Mouse (Mus musculus) gastrocnemius, postnatal 14 days (tissue): Measurements from ENCODE around the gene Mlx. TPM values are rescaled to one million over a fixed set of nuclear protein-coding genes. Genes with fewer than 3 reads are reported as not detected.

ENCODE experiments used
- DNase-seq: peaks from one replicate; pipeline ENCODE4 v3.0.0; 2021; ENCODE audit warnings: mixed read lengths
- intact Hi-C: fragments of 180-260 bp; cut with DNase I; formaldehyde crosslinking; loops from one replicate; pipeline ENCODE4 v1.15.1; 2025; ENCODE audit warnings: low total_unique reads
- total RNA-seq, 2 experiments: library from RNA; stranded (reverse); gene quantifications; 2 replicates each; pipeline ENCODE4 v1.2.3; 2021

Gene Mlx
- total RNA-seq, 2 experiments from 2014 or later, result 10.8 to 12.4 TPM

DNA sequence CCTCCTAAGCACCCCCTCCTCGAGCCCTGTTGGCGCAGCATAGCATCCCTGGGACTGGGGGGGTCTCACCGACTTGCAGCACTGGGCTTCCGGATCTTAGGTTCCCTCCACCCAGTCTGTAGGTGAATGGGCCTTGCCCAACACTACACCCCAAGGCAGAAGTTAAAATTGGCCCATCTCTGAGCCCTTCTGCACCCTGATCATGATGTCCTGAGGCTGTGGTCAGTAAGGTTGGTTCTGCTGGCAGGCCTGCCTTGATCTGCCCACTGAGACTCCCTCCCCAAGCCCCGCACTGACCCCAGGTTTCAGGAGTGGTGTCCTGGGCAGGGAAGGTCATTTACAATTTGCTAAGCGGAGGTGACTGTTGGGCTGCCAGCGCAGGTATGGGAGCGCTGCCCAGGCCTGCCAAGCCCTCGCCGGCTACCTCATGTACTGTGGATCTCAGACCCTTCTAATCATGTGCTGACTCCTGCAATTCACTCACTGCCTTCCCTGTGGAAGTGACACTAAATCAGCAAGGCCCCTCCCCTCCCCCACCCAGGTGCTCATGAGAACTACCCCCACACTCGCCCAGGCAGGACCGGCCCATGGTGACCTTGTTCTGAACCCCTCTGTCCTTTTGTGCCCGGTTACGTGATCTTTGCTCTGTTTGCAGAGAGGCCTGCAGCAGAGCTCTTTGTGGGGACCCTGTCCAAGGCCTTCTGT lies 24.0 kb upstream of the Mlx start:
- no peak for DNase-seq

DNA sequence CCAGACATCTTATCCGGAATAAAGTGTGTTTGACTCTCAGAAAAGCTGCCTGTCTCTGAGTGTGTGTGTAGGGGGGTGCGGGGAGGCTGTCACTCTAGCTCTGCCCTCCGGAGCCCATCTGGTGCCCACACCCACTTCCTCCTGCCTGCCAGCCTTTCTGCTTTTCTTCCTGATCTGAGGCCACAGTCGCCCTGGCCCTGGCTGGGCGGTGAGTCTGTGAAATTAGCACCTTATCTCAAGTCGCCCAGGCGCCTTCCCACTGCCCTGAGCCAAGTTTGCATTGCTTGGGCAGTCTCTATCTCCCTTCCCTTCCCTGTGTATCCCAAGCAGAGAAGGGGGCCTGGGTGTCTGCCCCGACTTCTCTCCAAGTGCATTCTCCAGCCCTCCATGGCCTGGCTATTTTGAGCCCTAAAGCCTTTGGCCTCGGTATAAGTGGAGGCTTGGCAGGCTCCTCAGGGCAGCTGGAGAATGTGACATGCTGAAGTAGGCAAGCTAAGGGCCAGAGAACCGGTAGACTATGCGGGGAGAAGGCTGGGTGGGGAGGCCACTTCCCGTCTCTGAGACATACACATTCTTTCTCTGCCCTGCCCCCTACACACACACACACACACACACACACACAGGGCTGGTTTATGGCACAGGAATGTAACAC lies 23.3 kb upstream of the Mlx start:
- intact Hi-C loops, result no loop called here

More for the DNA sequence above, 24.0 kb upstream of the Mlx start:
- intact Hi-C loops, result no loop called here

GRCm38 (mm10) chr11:101064462-101064861 lies 22.6 kb upstream of the Mlx start:
- intact Hi-C loops, result no loop called here

More for the DNA sequence above, 23.3 kb upstream of the Mlx start:
- peak; percentile 77 for DNase-seq

DNA sequence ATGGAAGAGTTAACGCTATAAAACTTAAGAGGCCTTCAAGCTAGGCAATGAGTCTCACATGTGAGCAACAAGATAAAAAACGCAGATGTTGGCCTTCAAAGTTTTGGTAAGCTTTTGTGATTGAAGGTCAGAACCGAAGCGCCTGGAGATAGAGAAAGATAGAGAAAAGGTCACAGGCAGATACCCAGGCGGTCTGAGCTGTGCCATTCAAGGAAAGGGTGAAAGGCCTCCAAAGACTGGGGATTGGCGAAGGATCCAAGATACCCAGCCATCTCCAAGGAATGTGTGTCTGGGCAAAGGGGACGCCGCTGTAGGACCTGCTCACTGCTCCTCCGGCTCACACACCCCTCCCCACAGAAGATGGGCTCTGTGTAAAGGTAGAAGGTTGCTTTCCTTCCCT lies 22.1 kb upstream of the Mlx start:
- intact Hi-C loops, result no loop called here
- DNase-seq, result no peak

More at GRCm38 (mm10) chr11:101064462-101064861, 22.6 kb upstream of the Mlx start:
- DNase-seq, result no peak

DNA sequence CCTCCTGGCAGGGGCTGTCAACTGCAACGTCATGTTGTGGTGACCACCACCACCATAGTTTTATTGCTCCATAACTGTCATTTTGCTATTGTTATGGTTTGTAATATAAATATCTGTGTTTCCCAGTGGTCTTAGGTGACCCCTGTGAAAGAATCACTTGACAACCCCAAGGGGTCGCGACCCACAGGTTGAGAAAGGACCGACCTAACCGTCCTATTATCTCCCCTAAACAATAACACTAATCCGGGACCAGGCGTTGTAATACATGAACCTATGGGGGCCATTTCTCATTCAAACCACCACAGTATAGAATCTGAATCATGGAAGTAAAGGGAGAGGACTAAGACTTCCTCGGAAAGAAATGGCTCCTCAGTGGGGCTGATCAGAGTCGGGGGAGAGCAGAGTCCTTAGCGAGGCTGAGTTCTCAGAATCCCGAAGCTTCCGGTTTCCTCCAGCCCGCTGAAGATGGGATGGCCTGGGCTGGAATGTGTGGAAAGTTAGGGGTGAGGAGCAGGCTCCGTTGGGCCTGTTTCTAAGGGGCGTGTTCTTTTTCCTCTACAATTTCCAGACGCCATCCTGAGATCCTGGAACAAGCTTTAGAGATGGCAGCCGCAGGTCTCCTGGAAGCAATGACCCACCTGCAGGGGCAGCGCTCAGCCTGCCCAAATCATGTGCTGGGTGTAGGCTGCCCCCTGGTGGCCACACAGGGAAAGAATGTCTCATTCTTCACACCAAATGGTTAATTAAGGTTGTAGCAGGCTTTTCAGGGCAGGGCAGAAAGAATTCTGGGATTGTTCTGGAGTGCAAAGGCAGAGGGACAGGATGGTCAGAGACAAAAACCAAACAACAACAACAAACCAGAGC lies 20.3 kb upstream of the Mlx start:
- peak; percentile 85 for DNase-seq
- intact Hi-C loops, result no loop called here

DNA sequence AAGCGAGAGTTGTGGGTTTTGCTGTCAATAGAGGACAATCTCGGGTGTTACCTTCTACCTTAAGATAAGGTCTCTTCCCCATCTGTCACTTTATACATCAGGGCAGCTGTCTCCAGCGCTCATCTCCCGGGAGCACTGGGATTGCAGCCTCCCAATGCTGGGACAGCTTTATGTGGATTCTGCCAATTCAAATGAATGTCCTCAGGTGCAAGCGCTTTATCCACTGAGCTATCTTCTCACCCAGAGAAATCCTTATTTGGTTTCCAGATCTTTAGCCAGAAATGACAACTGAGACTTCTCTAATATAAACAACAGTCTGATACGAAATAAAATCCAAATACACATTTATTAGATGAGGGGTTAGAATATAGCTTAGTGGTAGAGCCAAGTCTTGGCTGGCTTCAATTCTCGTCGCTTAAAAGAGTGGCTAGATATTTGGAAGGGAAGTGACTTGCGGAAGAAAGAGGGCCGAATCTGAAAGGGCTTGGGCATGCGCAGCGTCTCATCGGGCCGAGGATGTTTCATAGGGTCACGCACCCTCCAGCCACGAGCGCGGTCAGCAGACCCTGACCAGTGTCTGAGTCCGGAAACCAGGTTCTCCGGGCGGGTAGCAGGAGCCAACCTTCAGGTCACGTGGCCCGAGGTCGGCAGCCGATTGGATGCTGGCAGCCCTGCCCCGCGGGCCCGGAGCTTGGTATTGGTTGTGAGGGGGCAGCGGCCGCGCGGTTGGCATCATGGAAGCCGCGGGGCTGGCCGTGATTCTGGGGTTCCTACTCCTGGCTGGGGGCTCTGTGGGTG lies 17.5 kb upstream of the Mlx start, which contains the start of gene Naglu:
TSS of gene Naglu (plus strand) at position 622 of the 798 bp plus-strand sequence.
- peak; percentile 98 for DNase-seq

DNA sequence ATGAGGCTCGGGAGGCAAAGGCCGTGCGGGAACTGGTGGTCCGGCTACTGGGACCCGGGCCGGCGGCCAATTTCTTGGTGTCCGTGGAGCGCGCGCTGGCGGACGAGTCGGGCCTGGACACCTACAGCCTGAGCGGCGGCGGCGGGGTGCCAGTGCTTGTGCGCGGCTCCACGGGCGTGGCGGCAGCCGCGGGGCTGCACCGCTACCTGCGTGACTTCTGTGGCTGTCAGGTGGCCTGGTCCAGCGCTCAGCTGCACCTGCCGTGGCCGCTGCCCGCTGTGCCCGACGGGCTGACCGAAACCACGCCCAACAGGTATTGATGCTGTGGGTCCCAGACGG lies 16.9 kb upstream of the Mlx start:
- intact Hi-C loops, result no loop called here
- DNase-seq, result no peak

More for the DNA sequence above, 17.5 kb upstream of the Mlx start, which contains the start of gene Naglu:
- intact Hi-C loops, result no loop called here

GRCm38 (mm10) chr11:101070987-101071386 lies 16.1 kb upstream of the Mlx start:
- intact Hi-C loops, result no loop called here
- no peak for DNase-seq

DNA sequence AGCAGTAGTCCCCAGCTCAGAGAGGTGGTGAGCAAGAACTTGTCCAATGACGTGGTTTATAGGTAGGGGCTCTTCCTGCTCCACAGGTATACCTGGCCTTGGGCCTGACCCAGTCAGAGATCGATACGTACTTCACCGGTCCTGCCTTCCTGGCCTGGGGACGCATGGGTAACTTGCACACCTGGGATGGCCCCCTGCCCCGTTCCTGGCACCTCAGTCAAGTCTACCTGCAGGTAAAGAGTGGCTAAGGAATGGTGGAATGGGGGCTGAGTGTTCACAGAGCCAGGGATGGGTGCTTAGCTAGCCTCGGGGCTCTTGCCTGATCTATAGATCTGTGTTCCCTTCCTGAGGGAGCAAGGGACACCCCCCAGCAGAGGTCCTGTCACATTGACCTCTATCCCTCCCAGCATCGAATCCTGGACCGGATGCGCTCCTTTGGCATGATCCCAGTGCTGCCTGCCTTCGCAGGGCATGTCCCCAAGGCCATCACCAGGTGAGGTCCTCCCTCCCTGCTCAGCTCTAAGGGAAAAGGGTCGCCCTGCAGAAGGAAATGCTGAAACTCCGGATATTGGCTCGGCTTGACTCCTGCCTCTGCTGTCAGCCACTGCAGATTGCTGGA lies 15.2 kb upstream of the Mlx start:
- DNase-seq, result no peak
- intact Hi-C loops, result no loop called here

DNA sequence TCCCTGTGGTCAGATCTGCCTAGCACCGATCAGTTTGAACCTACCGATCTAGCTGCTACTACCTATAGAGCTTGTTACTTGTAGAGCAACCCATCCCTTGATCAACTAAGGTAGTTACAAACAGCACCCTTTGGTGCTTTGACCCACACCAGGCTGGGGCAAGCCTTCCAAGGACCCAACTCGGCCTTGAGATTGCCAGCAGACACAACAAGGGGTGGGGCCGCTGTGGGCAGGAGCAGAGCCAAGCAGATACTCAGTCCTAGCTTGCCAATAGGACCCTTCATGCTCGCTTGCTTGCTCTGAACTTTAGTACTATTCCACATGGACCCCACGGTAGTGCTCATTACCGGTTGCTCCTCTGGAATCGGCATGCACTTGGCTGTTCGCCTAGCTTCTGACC lies 9.0 kb upstream of the Mlx start, which contains the start of gene Hsd17b1:
TSS of gene Hsd17b1 (plus strand) at position 291 of the 400 bp plus-strand sequence.
- intact Hi-C loops, result no loop called here
- DNase-seq, result no peak

DNA sequence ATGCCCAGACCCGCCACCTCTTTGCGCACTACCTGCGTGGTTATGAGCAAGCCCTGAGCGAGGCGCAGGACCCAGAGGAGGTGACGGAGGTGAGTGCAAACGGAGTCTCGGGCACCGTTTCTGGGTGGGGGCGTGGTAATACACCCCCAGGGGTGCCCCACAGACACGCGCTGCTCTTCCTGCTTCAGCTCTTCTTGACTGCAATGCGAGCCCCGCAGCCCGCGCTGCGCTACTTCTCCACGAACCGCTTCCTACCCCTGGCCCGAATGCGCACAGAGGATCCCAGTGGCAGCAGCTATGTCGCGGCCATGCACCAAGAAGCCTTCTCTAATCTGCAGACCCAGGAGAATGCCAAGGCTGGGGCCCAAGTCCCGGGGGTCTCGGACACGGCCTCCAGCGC lies 7.3 kb upstream of the Mlx start:
- intact Hi-C loops, result no loop called here
- DNase-seq, result no peak

- intact Hi-C loops, result no loop called here
- no peak for DNase-seq
These were observed 6.7 kb upstream of the Mlx start for GRCm38 (mm10) chr11:101080421-101080820.

DNA sequence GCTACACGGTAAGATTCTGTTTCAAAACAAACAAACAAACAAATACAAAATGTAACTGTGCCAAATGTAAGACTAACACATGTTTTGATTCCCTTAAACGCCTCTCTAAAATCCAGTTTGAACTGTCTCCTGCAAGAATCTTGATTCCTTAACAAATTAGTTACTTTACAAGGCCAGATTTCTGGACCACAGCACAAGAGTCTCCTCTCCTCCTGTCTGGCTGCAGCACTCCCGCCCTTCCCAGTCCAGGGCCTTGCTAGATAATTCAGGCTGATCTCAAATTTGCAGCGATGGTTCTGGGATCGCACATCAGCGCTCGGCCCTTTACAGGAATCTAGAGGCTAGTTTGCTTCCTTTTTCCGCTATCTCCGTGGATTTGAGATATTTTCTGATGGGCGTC lies 5.4 kb upstream of the Mlx start:
- no peak for DNase-seq
- intact Hi-C loops, result no loop called here

- DNase-seq, result peak; percentile 86
- intact Hi-C loops, result no loop called here
These were observed 4.6 kb upstream of the Mlx start, which contains the start of gene Coasy for GRCm38 (mm10) chr11:101082208-101083082. Coasy (plus strand) TSS chr11:101082565.

DNA sequence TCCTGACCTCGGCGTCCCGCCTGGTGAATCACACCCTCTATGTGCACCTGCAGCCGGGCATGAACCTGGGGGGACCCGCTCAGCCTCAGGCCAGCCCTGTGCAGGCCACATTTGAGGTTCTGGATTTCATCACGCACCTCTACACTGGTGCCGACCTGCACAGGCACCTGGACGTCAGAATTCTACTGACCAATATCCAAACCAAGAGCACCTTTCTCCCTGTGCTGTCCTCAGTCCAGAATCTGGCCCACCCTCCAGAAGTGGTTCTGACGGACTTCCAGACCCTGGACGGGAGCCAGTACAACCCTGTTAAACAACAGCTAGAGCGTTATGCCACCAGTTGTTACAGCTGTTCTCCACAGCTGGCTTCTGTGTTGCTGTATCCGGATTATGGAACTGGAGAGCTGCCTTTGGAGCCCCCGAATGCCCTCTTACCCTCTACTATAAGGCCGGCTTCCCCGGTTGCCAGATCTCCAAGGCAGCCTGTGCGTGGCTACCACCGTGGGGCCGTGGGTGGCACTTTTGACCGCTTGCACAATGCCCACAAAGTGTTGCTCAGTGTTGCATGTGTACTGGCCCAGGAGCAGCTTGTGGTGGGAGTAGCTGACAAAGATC lies 3.9 kb upstream of the Mlx start:
- intact Hi-C loops, result no loop called here
- DNase-seq, result no peak

- no peak for DNase-seq
- intact Hi-C loops, result no loop called here
These were observed 2.8 kb upstream of the Mlx start for GRCm38 (mm10) chr11:101084246-101084645.

DNA sequence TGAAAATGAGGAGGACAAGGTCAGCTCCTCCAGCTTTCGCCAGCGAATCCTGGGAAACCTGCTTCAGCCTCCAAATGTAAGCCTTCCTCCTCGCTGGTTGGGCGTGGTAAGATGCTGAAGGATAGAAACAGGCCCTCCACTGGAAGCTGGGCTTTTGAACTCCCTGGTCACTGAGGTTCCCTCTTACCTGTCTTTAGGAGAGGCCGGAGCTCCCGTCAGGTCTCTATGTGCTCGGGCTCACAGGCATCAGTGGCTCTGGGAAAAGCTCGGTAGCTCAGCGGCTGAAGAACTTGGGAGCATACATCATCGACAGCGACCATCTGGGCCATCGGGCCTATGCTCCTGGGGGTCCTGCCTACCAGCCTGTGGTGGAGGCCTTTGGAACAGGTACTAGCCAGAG lies 2.3 kb upstream of the Mlx start:
- no peak for DNase-seq
- intact Hi-C loops, result no loop called here
